Mouse (Mus musculus): ENCODE measurements around the gene Srsf1. TPM values are rescaled to one million over a fixed set of nuclear protein-coding genes. Genes with fewer than 3 reads are reported as not detected.

Srsf1 gene
- 108 and 113 TPM in 2 replicates for polyA plus RNA-seq (2015; fragmentation: Nextera tagmentation; extraction: Ambion mirVana)

GRCm38 (mm10) chr11:88046944-88047794 is at the start of gene Srsf1:
Srsf1 (plus strand) TSS chr11:88047373.
- Histone ChIP-seq H3K9me3 (replicated peaks) (no peaks in the 10 kb centered on the region), H3K27ac (replicated peaks) (peak within 1 kb of the TSS; percentile 100), H3K36me3 (replicated peaks) (peaks cover 27% of the 10 kb centered on the region), H3K4me3 (replicated peaks) (peak within 1 kb of the TSS; percentile 100), H3K27me3 (no peaks in the 10 kb centered on the region), H3K9ac (peak within 1 kb of the TSS; percentile 100), H3K4me1 (replicated peaks) (peaks cover 34% of the 10 kb centered on the region), H3K4me2 (peak within 1 kb of the TSS; percentile 75)
- under 1% methylated on average over 60 of the region's 60 CpGs for WGBS (ENCODE audit: insufficient replicate concordance)
- ATAC-seq (ENCODE audit: insufficient read depth): peak; percentile 86

- no peak overlapping the region for H3K27ac ChIP-seq (replicated peaks)
- no peak overlapping the region for H3K4me2 ChIP-seq
- H3K4me1 ChIP-seq (replicated peaks): no peaks in the 10 kb centered on the region
- H3K9ac ChIP-seq: no peak overlapping the region
- no peak overlapping the region for H3K4me3 ChIP-seq (replicated peaks)
- H3K27me3 ChIP-seq: no peaks in the 10 kb centered on the region
- H3K36me3 ChIP-seq (replicated peaks): no peaks in the 10 kb centered on the region
- no peak for ATAC-seq (ENCODE audit: insufficient read depth)
- WGBS (ENCODE audit: insufficient replicate concordance): 71% methylated on average over 5 of the region's 5 CpGs
- H3K9me3 ChIP-seq (replicated peaks): no peaks in the 10 kb centered on the region
These were observed 47.4 kb upstream of the Srsf1 start for GRCm38 (mm10) chr11:87999751-88000150.

- Histone ChIP-seq H3K9me3 (replicated peaks) (no peaks in the 10 kb centered on the region), H3K4me2 (no peak overlapping the region), H3K27me3 (no peaks in the 10 kb centered on the region), H3K9ac (no peak overlapping the region), H3K4me1 (replicated peaks) (no peaks in the 10 kb centered on the region), H3K27ac (replicated peaks) (no peak overlapping the region), H3K36me3 (replicated peaks) (no peaks in the 10 kb centered on the region), H3K4me3 (replicated peaks) (no peak overlapping the region)
- 53% methylated on average over 4 of the region's 4 CpGs for WGBS (ENCODE audit: insufficient replicate concordance)
- no peak for ATAC-seq (ENCODE audit: insufficient read depth)
These were observed 44.4 kb upstream of the Srsf1 start for GRCm38 (mm10) chr11:88002738-88003137.

- Histone ChIP-seq H3K36me3 (replicated peaks) (no peaks in the 10 kb centered on the region), H3K27me3 (0 out of 2 replicates have a peak, but pooled peaks cover 3% of the 10 kb centered on the region), H3K4me3 (replicated peaks) (no peak overlapping the region), H3K27ac (replicated peaks) (no peak overlapping the region), H3K4me1 (replicated peaks) (no peaks in the 10 kb centered on the region), H3K9me3 (replicated peaks) (no peaks in the 10 kb centered on the region), H3K9ac (no peak overlapping the region), H3K4me2 (no peak overlapping the region)
- WGBS (ENCODE audit: insufficient replicate concordance): 23% methylated on average over 2 of the region's 2 CpGs
- no peak for ATAC-seq (ENCODE audit: insufficient read depth)
These were observed 43.0 kb upstream of the Srsf1 start for GRCm38 (mm10) chr11:88004123-88004522.

GRCm38 (mm10) chr11:88008641-88009040 is 38.5 kb upstream of the Srsf1 start:
- no peak for ATAC-seq (ENCODE audit: insufficient read depth)
- no peaks in the 10 kb centered on the region for H3K9me3 ChIP-seq (replicated peaks)
- WGBS (ENCODE audit: insufficient replicate concordance): 33% methylated on average over 1 of the region's 1 CpGs
- H3K36me3 ChIP-seq (replicated peaks): no peaks in the 10 kb centered on the region
- no peak overlapping the region for H3K9ac ChIP-seq
- no peaks in the 10 kb centered on the region for H3K4me1 ChIP-seq (replicated peaks)
- no peak overlapping the region for H3K4me3 ChIP-seq (replicated peaks)
- H3K27me3 ChIP-seq: peaks cover 11% of the 10 kb centered on the region
- H3K27ac ChIP-seq (replicated peaks): no peak overlapping the region
- H3K4me2 ChIP-seq: no peak overlapping the region

- Histone ChIP-seq H3K4me1 (replicated peaks) (no peaks in the 10 kb centered on the region), H3K27me3 (peaks cover 11% of the 10 kb centered on the region), H3K36me3 (replicated peaks) (no peaks in the 10 kb centered on the region), H3K9ac (no peak overlapping the region), H3K9me3 (replicated peaks) (no peaks in the 10 kb centered on the region), H3K4me2 (no peak overlapping the region), H3K27ac (replicated peaks) (no peak overlapping the region), H3K4me3 (replicated peaks) (no peak overlapping the region)
- no peak for ATAC-seq (ENCODE audit: insufficient read depth)
- 36% methylated on average over 16 of the region's 16 CpGs for WGBS (ENCODE audit: insufficient replicate concordance)
These were observed 37.5 kb upstream of the Srsf1 start for GRCm38 (mm10) chr11:88009542-88010190.

DNA sequence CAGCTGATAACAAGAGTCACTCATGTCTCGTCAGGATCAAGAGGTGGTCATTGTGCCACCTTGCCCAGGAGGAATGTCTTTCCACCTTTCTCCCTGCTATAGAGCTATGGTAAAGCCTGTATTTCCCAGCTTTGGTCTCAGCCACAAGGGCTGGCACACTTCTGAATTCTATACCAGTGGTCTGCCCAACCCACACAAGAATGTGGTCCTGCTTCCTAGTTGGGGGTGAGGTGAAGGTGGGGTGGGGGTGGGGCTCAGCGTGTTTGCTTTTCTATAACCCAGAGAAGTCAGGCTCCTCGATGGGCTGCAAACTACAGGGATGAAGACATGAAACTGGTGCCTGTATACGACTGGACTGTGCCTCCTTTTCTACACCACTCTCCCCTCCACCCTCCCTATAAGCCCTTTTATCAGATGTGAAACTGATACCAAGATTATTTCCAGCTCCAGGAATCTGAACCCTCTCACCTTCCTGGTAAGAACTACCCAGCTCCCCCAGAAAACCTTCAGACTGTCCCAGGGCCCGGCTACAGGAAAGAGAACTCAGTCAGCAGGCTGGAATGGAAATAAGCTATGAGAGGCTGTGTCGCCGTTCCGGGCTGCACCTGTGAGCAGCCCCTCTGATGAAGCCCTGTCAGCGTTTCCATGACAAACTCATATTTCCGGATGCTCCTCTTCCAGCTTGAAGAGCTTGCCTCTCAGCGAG is 35.8 kb upstream of the Srsf1 start:
- 62% methylated on average over 11 of the region's 11 CpGs for WGBS (ENCODE audit: insufficient replicate concordance)
- Histone ChIP-seq H3K9ac (no peak overlapping the region), H3K4me2 (no peak overlapping the region), H3K4me1 (replicated peaks) (no peaks in the 10 kb centered on the region), H3K27me3 (peaks cover 11% of the 10 kb centered on the region), H3K4me3 (replicated peaks) (no peak overlapping the region), H3K27ac (replicated peaks) (no peak overlapping the region), H3K36me3 (replicated peaks) (no peaks in the 10 kb centered on the region), H3K9me3 (replicated peaks) (no peaks in the 10 kb centered on the region)
- ATAC-seq (ENCODE audit: insufficient read depth): no peak

DNA sequence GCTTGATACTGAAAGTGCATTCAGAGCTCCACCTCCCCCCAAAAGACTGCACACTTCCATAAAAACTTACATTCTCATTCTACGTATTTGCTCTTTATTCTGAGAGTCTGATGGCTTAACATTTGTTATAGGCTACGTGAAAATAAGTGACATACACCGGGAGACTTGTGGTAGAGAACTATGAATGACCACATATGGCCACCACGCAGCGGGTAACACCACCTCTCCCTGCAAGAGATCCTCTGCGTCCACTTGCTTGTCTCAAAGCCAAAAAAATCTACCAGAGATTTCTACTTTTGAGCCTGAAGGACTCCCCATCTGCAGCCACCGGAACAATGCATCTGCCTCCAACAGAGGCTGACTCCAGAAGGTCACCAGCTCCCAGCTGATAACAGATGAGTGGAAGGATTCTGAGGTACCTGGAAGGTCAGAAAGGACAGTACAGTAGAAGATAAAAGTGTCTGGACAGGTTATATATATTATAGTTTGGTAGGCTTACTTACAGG is 35.2 kb upstream of the Srsf1 start:
- Histone ChIP-seq H3K27ac (replicated peaks) (no peak overlapping the region), H3K9me3 (replicated peaks) (no peaks in the 10 kb centered on the region), H3K27me3 (peaks cover 11% of the 10 kb centered on the region), H3K4me2 (no peak overlapping the region), H3K4me3 (replicated peaks) (no peak overlapping the region), H3K4me1 (replicated peaks) (no peaks in the 10 kb centered on the region), H3K9ac (no peak overlapping the region), H3K36me3 (replicated peaks) (no peaks in the 10 kb centered on the region)
- ATAC-seq (ENCODE audit: insufficient read depth): no peak
- 70% methylated on average over 7 of the region's 7 CpGs for WGBS (ENCODE audit: insufficient replicate concordance)

DNA sequence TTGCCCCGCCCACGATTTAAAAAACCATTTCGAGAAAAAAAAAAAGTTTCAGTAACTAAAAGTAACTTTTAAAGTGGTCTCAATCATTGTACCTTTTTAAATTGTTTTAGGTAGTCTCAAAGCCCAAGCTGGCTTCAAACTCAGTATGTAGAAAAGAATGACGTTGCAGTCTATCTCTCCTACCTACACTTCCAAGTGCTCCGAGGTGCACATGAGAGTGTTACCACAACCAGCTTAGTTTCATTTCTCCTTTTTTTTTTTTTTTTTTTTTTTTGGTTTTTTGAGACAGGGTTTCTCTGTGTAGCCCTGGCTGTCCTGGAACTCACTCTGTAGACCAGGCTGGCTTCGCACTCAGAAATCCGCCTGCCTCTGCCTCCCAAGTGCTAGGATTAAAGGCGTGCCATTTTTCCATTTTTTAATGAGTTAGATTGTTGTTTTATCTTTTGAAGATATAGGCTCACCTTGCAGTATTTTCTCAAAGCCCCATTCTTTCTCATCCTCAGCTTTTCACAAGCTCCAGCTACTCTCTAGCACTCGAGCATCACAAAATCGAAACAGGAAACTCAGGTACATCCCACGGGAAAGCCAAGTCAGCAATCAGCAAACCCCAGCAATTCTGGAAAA is 34.4 kb upstream of the Srsf1 start:
- Histone ChIP-seq H3K4me3 (replicated peaks) (no peak overlapping the region), H3K9me3 (replicated peaks) (no peaks in the 10 kb centered on the region), H3K27me3 (peaks cover 11% of the 10 kb centered on the region), H3K4me2 (no peak overlapping the region), H3K27ac (replicated peaks) (no peak overlapping the region), H3K9ac (no peak overlapping the region), H3K4me1 (replicated peaks) (no peaks in the 10 kb centered on the region), H3K36me3 (replicated peaks) (no peaks in the 10 kb centered on the region)
- no peak for ATAC-seq (ENCODE audit: insufficient read depth)
- WGBS (ENCODE audit: insufficient replicate concordance): 62% methylated on average over 11 of the region's 11 CpGs

- no peak overlapping the region for H3K9ac ChIP-seq
- H3K27me3 ChIP-seq: peaks cover 9% of the 10 kb centered on the region
- H3K36me3 ChIP-seq (replicated peaks): no peaks in the 10 kb centered on the region
- H3K4me2 ChIP-seq: no peak overlapping the region
- no peak overlapping the region for H3K27ac ChIP-seq (replicated peaks)
- ATAC-seq (ENCODE audit: insufficient read depth): no peak
- H3K9me3 ChIP-seq (replicated peaks): no peaks in the 10 kb centered on the region
- H3K4me3 ChIP-seq (replicated peaks): no peak overlapping the region
- H3K4me1 ChIP-seq (replicated peaks): no peaks in the 10 kb centered on the region
- 74% methylated on average over 10 of the region's 10 CpGs for WGBS (ENCODE audit: insufficient replicate concordance)
These were observed 33.5 kb upstream of the Srsf1 start for GRCm38 (mm10) chr11:88013632-88014031.
